Mouse (Mus musculus): ENCODE results near the gene Vmn1r36.
"Not testable (repeated sequence)": the region's sequence is repeated elsewhere in the genome, so short reads cannot be mapped to it uniquely, and the experiment has no call there.

The Vmn1r36 gene

DNA sequence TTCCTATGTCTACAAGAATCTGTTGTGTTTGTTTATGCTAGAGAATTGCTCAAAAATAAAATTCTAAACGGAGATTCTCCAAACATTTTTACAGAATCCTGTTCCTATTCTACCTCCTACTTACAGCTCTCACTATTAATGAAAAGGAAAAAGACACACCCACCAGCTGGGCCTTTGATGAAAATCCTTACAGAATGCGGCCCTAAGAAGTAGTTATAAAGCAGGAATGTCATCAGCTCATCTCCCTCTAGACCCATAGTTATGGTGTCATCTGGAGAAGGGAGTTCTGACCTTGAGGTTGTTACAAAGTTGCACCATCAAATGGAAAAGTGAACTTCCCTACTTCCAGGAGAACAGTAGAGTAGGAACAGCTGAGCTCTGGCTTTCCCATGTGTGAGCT, at the start of gene Vmn1r36:
Gene Vmn1r36, minus strand, starts transcription at position 101 of the 400 bp plus-strand sequence.
- not testable (repeated sequence) for DNase-seq

DNA sequence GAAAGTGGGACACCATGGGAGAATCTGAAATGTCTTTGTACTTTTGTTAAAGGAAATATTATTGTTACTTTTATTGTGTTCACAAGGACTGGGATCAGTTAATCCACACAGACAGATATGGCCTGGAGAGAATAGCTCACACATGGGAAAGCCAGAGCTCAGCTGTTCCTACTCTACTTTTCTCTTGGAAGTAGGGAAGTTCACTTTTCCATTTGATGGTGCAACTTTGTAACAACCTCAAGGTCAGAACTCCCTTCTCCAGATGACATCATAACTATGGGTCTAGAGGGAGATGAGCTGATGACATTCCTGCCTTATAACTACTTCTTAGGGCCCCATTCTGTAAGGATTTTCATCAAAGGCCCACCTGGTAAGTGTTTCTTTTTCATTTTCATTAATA, 10.1 kb upstream of the Vmn1r36 start, which contains the start of gene Vmn1r37:
Gene Vmn1r37, plus strand, starts transcription at position 301 of the 400 bp plus-strand sequence.
- not testable (repeated sequence) for DNase-seq

GRCm38 (mm10) chr6:66713854-66714253, 5.1 kb downstream of the Vmn1r36 start:
- DNase-seq, result no peak

DNA sequence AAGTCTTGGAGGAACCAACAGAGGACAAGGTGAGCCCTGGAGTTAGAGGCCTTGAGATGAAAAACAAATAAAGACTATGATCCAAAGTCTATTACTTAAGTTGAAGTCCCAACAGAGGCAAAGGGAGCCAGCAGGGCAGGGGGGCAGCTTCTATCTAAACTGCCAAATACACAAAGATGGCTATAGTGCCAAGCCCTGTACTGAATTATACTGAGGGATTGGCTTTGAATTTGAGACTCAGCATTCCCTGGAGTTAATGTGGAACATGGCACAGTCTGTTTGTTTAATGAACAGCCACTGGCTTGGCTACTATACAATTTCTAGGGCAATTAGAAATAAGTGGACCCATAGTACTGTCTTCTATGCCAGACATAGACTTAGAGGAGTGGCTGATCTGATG, 10.1 kb downstream of the Vmn1r36 start:
- DNase-seq, result no peak

DNA sequence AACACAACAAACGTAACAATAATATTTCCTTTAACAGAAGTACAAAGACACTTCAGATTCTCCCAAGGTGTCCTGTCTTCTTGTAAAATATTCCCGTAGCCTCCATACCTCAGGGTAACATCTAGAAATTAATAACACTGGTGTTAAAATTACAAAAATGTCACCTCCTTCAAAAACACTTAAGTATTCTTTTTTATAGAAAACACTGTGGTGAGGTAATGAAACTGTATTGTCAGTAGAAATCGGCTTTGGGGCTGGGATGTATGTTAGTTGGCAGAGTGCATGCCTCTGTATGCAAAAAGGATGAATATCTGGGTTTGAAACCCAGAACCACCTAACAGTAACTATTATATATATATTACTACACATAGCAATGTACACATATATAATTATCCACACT, 33.2 kb downstream of the Vmn1r36 start, which contains the start of gene Vmn1r35:
Gene Vmn1r35, minus strand, starts transcription at position 101 of the 400 bp plus-strand sequence.
- DNase-seq, result no peak
